Mouse (Mus musculus): ENCODE measurements around the gene Kazn.

Gene Kazn

DNA sequence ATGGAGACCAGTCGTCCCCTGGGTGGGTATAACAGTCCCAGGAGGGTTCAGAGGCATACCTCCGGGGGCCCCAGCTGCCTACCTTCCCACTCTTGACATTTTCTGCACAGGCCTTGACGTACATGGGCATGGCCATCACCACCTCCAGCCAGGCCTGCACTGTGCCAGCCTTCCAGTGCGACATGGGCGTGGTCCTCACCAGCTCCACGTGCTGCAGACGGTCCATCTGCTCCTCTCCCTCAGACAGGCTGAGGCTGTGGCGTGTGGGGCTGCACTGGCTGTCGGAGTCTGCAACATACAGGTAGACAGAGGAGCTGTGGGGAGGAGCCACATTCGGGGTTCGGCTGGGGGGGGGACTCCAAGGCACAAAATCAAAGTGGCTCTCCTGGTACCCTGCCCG, 121.2 kb downstream of the Kazn start:
- DNase-seq (ENCODE audit: low spot score in 2 of 2): no peak

- no peak for DNase-seq (ENCODE audit: low spot score in 2 of 2)
Measured at GRCm38 (mm10) chr4:142113306-142113705, 125.9 kb downstream of the Kazn start.

DNA sequence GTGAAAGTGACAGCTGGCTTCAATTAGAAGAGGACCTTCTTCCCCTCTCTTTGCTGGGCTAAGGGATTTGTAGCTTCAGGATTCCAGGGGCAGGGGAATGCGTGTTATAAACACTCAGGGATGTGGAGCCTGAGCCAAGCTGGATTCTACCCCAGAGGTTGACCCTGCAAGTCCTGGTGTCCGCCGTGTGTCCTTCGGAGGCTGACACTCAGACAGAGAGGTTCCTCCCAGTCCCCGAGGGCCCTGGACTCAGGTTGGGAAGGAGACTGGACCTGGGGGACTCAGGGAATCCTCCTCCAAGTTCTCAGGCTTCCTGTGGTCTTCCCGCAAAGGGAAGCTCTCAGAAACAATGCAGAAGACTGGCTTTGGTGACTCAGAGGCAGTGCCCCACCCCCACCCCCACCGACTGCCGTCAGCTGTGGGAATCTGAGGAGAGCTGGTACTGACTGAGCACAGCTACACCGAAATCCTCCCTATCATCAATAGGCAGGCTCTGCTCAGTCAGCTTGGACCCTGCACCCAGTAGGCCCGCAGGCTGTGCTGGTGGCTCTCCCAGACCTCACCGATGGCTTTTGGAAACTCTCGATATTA, 136.0 kb downstream of the Kazn start:
- DNase-seq (ENCODE audit: low spot score in 2 of 2): no peak

GRCm38 (mm10) chr4:142098303-142098702, 140.9 kb downstream of the Kazn start:
- DNase-seq (ENCODE audit: low spot score in 2 of 2): peak; percentile 43 to 71

DNA sequence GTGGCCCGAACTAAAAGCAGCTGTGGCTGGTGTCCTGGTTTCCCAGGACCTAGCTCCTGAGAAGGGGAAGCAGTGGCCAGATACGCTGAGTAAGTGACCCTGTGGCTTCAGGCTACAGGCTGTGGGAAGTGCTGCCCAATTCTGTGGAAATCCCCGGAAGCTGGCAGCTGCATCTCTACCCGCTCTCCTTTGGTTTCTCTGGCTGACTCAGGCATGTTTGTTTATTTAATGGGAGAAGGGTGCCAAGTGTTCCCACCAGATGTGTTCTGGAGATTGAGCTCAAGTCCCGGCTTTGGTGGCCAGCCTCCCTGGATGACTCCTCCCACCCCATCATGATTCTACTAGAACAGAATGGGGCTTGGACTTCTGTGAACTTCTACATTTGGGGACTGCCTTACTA, 141.3 kb downstream of the Kazn start:
- no peak for DNase-seq (ENCODE audit: low spot score in 2 of 2)

DNA sequence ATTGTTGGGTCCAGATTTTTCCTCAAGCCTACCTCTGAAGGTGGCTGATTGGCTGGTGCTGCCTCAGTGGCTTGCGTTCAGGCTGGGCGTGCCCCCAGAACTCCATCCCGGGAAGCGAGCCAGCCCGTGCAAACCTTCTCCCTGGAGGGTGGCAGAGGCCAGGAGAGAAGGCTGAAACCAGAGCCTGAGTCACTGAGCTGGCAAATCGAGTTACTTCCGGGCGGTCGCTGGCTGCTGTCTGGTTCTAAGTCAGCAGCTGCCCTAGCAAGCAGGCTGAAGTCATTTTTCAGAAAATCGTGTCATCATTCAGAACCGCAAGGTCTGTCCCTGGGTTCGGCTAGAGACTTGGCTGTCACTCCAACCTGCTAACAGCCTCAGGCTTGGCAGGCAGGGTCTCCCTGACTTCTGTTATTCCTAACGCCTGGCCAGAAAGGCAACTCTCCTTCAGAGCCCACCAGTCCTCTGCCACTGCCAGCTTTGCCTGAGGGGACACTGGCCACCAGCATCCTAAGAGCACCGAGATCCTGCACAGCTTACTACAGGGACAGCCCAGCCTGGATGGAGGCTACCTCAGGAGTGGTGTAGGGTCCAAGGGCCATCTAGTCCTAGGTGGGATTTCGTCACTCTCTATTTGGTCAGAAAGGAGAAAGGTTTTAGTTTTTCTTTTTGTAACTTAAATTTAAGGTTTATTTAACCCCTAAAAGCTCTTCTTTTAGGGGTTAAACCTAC, 143.5 kb downstream of the Kazn start:
- DNase-seq (ENCODE audit: low spot score in 2 of 2): no peak

- no peak for DNase-seq (ENCODE audit: low spot score in 2 of 2)
Measured at GRCm38 (mm10) chr4:142094386-142094785, 144.8 kb downstream of the Kazn start.

- no peak for DNase-seq (ENCODE audit: low spot score in 2 of 2)
Measured at GRCm38 (mm10) chr4:142091100-142091499, 148.1 kb downstream of the Kazn start.

DNA sequence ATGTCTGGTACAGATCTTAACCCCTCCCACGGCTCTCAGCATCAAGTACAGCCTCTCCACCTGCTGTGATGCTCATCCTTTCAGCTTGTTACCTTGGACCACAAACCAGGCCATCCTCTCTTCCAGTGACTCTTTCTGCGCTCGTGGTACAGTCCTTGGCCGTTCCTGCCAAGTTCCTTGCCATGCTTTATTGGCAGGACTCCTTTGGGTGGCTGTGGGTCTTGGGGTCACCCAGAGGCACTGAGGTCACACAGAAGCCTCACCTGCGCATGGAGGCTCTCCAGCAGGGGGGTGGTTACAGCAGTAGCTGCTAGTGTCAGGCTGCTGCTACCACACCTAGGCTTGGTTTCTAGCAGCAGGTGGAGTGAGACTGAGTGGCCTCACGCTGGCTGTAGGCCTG, 149.2 kb downstream of the Kazn start:
- no peak for DNase-seq (ENCODE audit: low spot score in 2 of 2)

DNA sequence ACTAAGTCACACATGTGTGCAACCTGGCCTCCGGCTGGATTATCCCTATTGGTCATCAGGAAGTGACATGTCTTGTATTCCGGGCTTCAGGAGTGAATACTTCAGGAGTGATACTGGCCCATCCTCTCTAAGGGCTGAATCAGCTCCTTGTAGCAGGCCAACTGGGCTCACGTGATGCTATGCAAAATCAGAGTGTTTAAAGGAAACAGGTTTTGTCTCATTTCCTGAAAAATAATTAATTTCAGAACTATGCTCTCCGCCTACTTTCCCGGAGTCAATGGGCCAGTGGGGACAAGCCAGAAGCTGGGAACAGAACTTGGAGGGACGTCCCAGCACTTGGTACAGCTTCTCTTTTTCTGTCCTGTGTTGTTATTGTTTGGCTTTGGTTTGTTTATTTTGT, 150.4 kb downstream of the Kazn start:
- DNase-seq (ENCODE audit: low spot score in 2 of 2): no peak

- no peak for DNase-seq (ENCODE audit: low spot score in 2 of 2)
Measured at GRCm38 (mm10) chr4:142088409-142088808, 150.8 kb downstream of the Kazn start.

DNA sequence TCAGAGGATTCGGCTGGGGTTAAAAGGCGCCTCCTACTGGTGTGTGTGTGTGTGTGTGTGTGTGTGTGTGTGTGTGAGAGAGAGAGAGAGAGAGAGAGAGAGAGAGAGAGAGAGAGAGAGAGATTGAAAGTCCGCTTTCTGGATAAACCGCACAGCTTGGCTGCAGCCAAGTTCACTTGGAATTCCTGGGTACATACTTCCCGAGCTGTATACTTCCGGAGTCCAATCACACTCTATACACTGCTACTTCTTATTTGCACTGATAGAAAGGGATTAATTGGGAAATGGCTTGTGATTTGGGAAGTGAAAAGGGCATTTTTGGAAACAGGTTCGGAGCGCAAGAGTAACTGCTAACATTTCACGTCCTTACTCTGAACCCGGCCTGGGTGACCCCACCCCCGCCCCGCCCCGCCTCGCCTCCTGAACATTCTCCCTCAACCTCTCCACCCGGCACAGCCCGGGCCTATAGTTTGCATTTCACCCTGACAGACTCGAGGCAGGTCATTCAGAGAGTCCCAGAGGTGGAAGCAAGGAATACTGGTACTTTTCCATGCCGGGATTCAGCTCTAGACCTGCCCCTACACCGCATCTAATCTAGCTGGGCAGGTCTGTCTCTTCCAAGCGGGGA, 154.2 kb downstream of the Kazn start:
- DNase-seq (ENCODE audit: low spot score in 2 of 2): no peak

- peak in 1 of 2 experiments; percentile 63 for DNase-seq (ENCODE audit: low spot score in 2 of 2)
Measured at GRCm38 (mm10) chr4:142084131-142084899, 154.9 kb downstream of the Kazn start, which contains the start of gene Tmem51. Gene Tmem51, minus strand, starts transcription at chr4:142084304.

DNA sequence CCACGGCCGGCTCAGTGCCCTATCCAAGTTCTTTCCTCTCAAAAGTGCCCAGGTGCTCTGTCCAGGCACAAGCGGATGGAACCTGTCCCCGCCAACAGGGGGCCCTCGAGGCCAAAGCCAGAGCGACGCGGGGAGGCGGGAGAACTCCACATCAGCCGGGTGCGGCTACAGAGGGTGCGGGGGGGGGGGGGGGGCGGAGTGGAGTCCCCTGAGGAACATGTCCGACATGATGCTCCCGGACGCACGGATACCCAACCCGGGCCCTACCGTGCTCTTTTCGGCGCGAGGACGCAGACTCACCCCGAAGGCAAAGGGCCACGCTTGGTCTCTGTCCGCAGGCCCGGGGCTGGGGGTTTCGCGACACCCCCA, 155.5 kb downstream of the Kazn start:
- no peak for DNase-seq (ENCODE audit: low spot score in 2 of 2)

DNA sequence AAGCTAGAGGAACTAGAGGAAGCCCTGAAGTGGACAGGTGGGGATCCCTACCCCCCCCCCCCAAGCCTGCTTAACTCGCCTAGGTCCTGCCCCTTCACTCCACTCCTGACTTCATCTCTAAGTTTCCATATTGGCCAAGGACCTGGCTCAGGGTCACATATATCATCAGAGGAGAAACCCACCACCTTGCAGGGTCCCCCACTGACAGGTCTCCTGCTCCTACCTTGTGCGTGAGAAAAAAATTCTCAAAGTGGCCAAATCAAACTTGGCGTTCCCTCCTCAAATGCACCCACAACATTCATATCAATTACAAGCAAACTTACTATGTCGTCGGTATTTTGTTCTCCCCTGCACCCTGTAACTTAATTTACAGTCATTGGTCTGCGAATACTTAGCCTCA, 156.0 kb downstream of the Kazn start:
- no peak for DNase-seq (ENCODE audit: low spot score in 2 of 2)

- DNase-seq (ENCODE audit: low spot score in 2 of 2): no peak
Measured at GRCm38 (mm10) chr4:142082703-142083102, 156.5 kb downstream of the Kazn start.

DNA sequence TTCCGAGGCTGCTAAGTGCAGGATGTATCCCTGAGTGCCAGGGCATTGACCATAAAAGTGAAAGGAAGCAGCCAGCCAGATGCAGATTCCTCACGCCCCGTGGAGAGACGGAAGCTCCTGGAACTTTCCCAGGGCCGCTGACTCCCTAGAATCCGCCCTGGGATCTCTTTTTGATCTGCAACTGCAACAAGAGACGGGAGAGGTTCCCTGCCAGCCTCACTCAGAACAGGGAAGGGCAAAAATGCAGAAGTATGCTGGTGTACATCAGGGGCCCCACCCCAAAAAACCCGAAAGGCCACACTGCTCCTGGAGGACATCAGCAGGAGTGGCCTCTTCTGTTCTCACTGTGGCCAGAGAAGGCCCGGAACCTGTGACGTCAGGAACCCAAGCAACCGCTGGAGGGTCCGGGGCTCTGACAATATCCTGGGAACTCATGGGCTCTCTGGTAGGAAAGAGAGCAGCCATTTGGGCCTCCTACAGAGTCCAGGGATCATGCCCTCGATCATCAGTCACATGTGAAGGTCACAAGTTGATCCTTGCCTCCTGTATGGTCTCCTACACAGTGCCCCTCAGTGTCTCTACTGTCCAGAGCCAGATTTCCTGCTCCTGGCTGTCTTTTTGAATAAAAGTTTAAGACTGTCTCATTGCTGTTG, 157.4 kb downstream of the Kazn start:
- no peak for DNase-seq (ENCODE audit: low spot score in 2 of 2)

DNA sequence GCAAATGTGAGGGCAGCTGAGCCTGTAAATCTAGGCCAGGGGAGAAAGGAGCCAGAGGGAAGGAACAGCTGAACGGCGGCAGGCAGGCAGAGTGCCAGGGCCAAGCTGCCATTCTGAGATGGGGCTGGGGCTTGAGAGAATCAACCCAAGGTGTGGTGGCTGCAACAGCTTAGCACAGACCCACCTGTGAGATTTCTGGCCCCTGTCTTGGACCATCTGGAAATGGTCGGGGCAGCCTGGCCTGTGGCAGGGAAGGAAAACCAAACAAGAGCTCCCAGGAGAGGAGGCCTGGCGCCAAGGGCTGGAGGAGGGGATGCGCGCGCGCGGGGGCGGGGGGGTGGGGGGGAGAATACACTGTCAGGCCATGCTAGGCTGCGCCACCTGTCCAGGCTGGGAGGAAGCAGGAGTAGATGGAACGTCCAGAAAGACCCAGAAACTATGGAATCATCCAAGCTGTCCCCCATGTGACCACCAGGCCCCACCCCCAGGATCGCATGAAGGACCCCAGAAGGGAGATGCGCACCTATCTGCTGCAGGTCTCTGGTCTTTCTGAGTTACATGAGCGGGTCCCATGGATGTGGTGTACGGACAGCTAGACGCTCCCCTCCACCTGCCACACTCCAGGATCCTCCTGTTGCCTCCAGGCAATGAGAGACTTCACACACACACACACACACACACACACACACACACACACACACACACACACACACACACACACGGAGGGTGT, 158.1 kb downstream of the Kazn start:
- no peak for DNase-seq (ENCODE audit: low spot score in 2 of 2)

DNA sequence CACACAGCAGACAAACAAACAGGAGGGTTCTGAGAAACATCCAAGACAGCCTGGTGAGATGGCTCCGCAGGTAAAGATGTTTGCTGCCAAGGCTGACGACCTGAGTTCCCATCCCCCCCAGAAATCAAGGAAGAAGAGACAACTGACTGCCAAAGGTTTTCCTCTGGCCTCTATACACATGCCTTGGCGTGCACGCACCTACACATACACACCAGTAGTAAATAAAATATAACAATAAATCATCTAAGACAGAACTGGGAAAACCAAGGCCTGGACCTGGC, 158.8 kb downstream of the Kazn start:
- no peak for DNase-seq (ENCODE audit: low spot score in 2 of 2)

GRCm38 (mm10) chr4:142079629-142080486, 159.3 kb downstream of the Kazn start:
- DNase-seq (ENCODE audit: low spot score in 2 of 2): no peak
